Mouse (Mus musculus): Measurements from ENCODE around the gene Kynu. TPM values are rescaled to one million over a fixed set of nuclear protein-coding genes. Genes with fewer than 3 reads are reported as not detected.

The Kynu gene
- polyA plus RNA-seq, 1 experiment: 16.7 TPM

- H3K36me3 ChIP-seq (ENCODE audit: control insufficient read depth, insufficient read depth, low read length): no peaks in the 10 kb centered on the region
- no peak for DNase-seq
- no peak overlapping the region for H3K4me3 ChIP-seq (ENCODE audit: insufficient read depth, low read depth, low read length)
- TF ChIP-seq CTCF (conservative IDR thresholded peaks at IDR 0.05; ENCODE audit: insufficient read depth, insufficient read length, low read depth, low read length) (no peak), POLR2A (IDR thresholded peaks at IDR 0.05; ENCODE audit: low read depth, low read length) (no peak)
- H3K27me3 ChIP-seq (replicated peaks; ENCODE audit: control insufficient read depth, insufficient read depth, low read length): no peaks in the 10 kb centered on the region
- H3K27ac ChIP-seq (ENCODE audit: insufficient read depth, low read depth, low read length): no peak overlapping the region
- H3K4me1 ChIP-seq (ENCODE audit: control insufficient read depth, insufficient read depth, low read length): no peaks in the 10 kb centered on the region
Measured at GRCm38 (mm10) chr2:43631786-43632185, 76.7 kb downstream of the Kynu start.

GRCm38 (mm10) chr2:43636498-43636897, 81.4 kb downstream of the Kynu start:
- no peak for DNase-seq
- no peaks in the 10 kb centered on the region for H3K27me3 ChIP-seq (replicated peaks; ENCODE audit: control insufficient read depth, insufficient read depth, low read length)
- no peaks in the 10 kb centered on the region for H3K4me1 ChIP-seq (ENCODE audit: control insufficient read depth, insufficient read depth, low read length)
- H3K36me3 ChIP-seq (ENCODE audit: control insufficient read depth, insufficient read depth, low read length): no peaks in the 10 kb centered on the region
- no peak overlapping the region for H3K4me3 ChIP-seq (ENCODE audit: insufficient read depth, low read depth, low read length)
- H3K27ac ChIP-seq (ENCODE audit: insufficient read depth, low read depth, low read length): no peak overlapping the region
- no peak for TF ChIP-seq POLR2A (IDR thresholded peaks at IDR 0.05; ENCODE audit: low read depth, low read length)
- no peak for TF ChIP-seq CTCF (conservative IDR thresholded peaks at IDR 0.05; ENCODE audit: insufficient read depth, insufficient read length, low read depth, low read length)

DNA sequence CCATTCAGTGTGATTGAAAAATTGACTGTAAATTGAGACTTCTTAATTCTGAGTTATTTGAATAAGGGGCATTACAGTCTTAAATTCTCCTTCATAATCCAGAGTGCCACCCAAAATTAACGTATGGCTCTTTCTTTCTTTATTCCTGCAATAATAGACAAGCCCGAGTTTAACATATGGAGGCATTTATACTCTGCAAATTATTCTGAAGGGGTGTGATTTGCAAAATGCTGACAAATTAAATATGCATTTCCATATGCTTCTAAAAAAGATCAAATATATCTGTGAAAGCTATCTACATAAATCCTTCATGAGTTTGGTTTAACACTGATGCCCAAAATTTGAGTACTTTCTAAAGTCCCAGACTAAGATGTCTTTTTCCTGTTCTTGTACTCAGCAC, 91.8 kb downstream of the Kynu start:
- DNase-seq: no peak
- H3K27me3 ChIP-seq (replicated peaks; ENCODE audit: control insufficient read depth, insufficient read depth, low read length): no peaks in the 10 kb centered on the region
- no peak overlapping the region for H3K27ac ChIP-seq (ENCODE audit: insufficient read depth, low read depth, low read length)
- TF ChIP-seq POLR2A (IDR thresholded peaks at IDR 0.05; ENCODE audit: low read depth, low read length): no peak
- TF ChIP-seq CTCF (conservative IDR thresholded peaks at IDR 0.05; ENCODE audit: insufficient read depth, insufficient read length, low read depth, low read length): no peak
- H3K4me1 ChIP-seq (ENCODE audit: control insufficient read depth, insufficient read depth, low read length): no peaks in the 10 kb centered on the region
- H3K36me3 ChIP-seq (ENCODE audit: control insufficient read depth, insufficient read depth, low read length): no peaks in the 10 kb centered on the region
- 77% methylated on average over 2 of the region's 2 CpGs for WGBS
- no peak overlapping the region for H3K4me3 ChIP-seq (ENCODE audit: insufficient read depth, low read depth, low read length)

GRCm38 (mm10) chr2:43669588-43669987, 114.5 kb downstream of the Kynu start:
- TF ChIP-seq POLR2A (IDR thresholded peaks at IDR 0.05; ENCODE audit: low read depth, low read length) (no peak), CTCF (conservative IDR thresholded peaks at IDR 0.05; ENCODE audit: insufficient read depth, insufficient read length, low read depth, low read length) (no peak)
- no peak for DNase-seq
- no peaks in the 10 kb centered on the region for H3K27me3 ChIP-seq (replicated peaks; ENCODE audit: control insufficient read depth, insufficient read depth, low read length)
- H3K4me3 ChIP-seq (ENCODE audit: insufficient read depth, low read depth, low read length): no peak overlapping the region
- no peaks in the 10 kb centered on the region for H3K36me3 ChIP-seq (ENCODE audit: control insufficient read depth, insufficient read depth, low read length)
- no peaks in the 10 kb centered on the region for H3K4me1 ChIP-seq (ENCODE audit: control insufficient read depth, insufficient read depth, low read length)
- H3K27ac ChIP-seq (ENCODE audit: insufficient read depth, low read depth, low read length): no peak overlapping the region

DNA sequence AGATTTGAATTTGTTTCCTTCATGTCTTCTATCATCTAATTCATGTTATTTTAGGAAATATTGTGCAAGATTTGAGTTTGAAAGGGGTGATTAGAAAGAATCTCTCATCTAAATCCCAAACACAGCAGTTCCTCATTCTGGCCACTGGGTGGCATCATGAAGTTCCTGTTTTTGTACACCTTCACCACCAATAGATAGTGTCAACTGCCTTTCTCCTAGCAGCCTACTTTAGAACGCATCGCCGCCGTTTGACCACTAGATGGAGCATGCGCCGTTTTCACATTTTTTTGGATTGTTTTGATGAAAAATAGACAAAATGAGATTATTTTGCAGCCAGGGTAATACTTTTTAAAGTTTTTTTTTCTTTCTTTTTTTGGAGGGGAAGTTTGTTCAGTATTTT, 118.5 kb downstream of the Kynu start:
- under 1% methylated on average over 6 of the region's 6 CpGs for WGBS
- DNase-seq: peak; percentile 70
- Histone ChIP-seq H3K4me3 (ENCODE audit: insufficient read depth, low read depth, low read length) (no peak overlapping the region), H3K27me3 (replicated peaks; ENCODE audit: control insufficient read depth, insufficient read depth, low read length) (no peaks in the 10 kb centered on the region), H3K4me1 (ENCODE audit: control insufficient read depth, insufficient read depth, low read length) (no peaks in the 10 kb centered on the region), H3K27ac (ENCODE audit: insufficient read depth, low read depth, low read length) (no peak overlapping the region), H3K36me3 (ENCODE audit: control insufficient read depth, insufficient read depth, low read length) (no peaks in the 10 kb centered on the region)
- TF ChIP-seq CTCF (conservative IDR thresholded peaks at IDR 0.05; ENCODE audit: insufficient read depth, insufficient read length, low read depth, low read length) (peak; percentile 80), POLR2A (IDR thresholded peaks at IDR 0.05; ENCODE audit: low read depth, low read length) (no peak)

GRCm38 (mm10) chr2:43674098-43674497, 119.0 kb downstream of the Kynu start:
- Histone ChIP-seq H3K27me3 (replicated peaks; ENCODE audit: control insufficient read depth, insufficient read depth, low read length) (no peaks in the 10 kb centered on the region), H3K27ac (ENCODE audit: insufficient read depth, low read depth, low read length) (no peak overlapping the region), H3K36me3 (ENCODE audit: control insufficient read depth, insufficient read depth, low read length) (no peaks in the 10 kb centered on the region), H3K4me1 (ENCODE audit: control insufficient read depth, insufficient read depth, low read length) (no peaks in the 10 kb centered on the region), H3K4me3 (ENCODE audit: insufficient read depth, low read depth, low read length) (no peak overlapping the region)
- TF ChIP-seq CTCF (conservative IDR thresholded peaks at IDR 0.05; ENCODE audit: insufficient read depth, insufficient read length, low read depth, low read length) (no peak), POLR2A (IDR thresholded peaks at IDR 0.05; ENCODE audit: low read depth, low read length) (no peak)
- no peak for DNase-seq
- WGBS: 52% methylated on average over 3 of the region's 3 CpGs

GRCm38 (mm10) chr2:43675277-43675676, 120.1 kb downstream of the Kynu start:
- 80% methylated on average over 4 of the region's 4 CpGs for WGBS
- no peak for TF ChIP-seq CTCF (conservative IDR thresholded peaks at IDR 0.05; ENCODE audit: insufficient read depth, insufficient read length, low read depth, low read length)
- no peaks in the 10 kb centered on the region for H3K36me3 ChIP-seq (ENCODE audit: control insufficient read depth, insufficient read depth, low read length)
- no peak for DNase-seq
- no peak overlapping the region for H3K4me3 ChIP-seq (ENCODE audit: insufficient read depth, low read depth, low read length)
- no peaks in the 10 kb centered on the region for H3K4me1 ChIP-seq (ENCODE audit: control insufficient read depth, insufficient read depth, low read length)
- H3K27ac ChIP-seq (ENCODE audit: insufficient read depth, low read depth, low read length): no peak overlapping the region
- H3K27me3 ChIP-seq (replicated peaks; ENCODE audit: control insufficient read depth, insufficient read depth, low read length): no peaks in the 10 kb centered on the region

DNA sequence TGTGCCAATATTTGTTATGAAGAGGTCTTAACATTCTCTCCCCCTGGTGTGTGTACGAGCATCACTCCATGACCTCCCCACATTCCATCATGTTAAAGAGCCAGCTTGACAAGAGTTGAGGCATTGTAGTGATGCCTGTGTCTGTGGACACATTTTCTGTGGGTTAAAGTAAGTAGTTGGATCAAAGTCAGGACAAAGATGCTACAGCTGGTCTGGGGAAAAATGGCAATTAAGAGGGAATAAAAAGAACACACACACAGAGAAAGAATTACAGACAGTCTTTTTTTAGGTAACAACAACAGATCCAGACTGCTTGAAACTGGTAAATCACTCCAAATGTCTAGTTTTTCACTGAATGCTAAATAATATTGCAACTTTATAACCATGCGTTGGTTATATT, 135.3 kb downstream of the Kynu start:
- Histone ChIP-seq H3K36me3 (ENCODE audit: control insufficient read depth, insufficient read depth, low read length) (no peaks in the 10 kb centered on the region), H3K4me1 (ENCODE audit: control insufficient read depth, insufficient read depth, low read length) (no peaks in the 10 kb centered on the region), H3K27ac (ENCODE audit: insufficient read depth, low read depth, low read length) (no peak overlapping the region), H3K27me3 (replicated peaks; ENCODE audit: control insufficient read depth, insufficient read depth, low read length) (no peaks in the 10 kb centered on the region), H3K4me3 (ENCODE audit: insufficient read depth, low read depth, low read length) (no peak overlapping the region)
- TF ChIP-seq CTCF (conservative IDR thresholded peaks at IDR 0.05; ENCODE audit: insufficient read depth, insufficient read length, low read depth, low read length): no peak
- TF ChIP-seq POLR2A (IDR thresholded peaks at IDR 0.05; ENCODE audit: low read depth, low read length): no peak
- no peak for DNase-seq
- 72% methylated on average over 2 of the region's 2 CpGs for WGBS

All from kidney, adult 2 months (tissue).